Mouse (Mus musculus): ENCODE measurements around the gene Gm8229.
"Not testable (repeated sequence)": the region's sequence is repeated elsewhere in the genome, so short reads cannot be mapped to it uniquely, and the experiment has no call there.

GRCm38 (mm10) chr14:44384233-44384632 is 19.1 kb downstream of the Gm8229 start:
- TF ChIP-seq POLR2A, CTCF (IDR thresholded peaks at IDR 0.05; ENCODE audit: insufficient read depth, low read depth, low read length): not testable (repeated sequence)

All from olfactory bulb, adult 2 months (tissue).